Mouse (Mus musculus): ENCODE measurements around the gene Nceh1.

- TF ChIP-seq CTCF (IDR thresholded peaks at IDR 0.05 in 2 of 3, conservative IDR thresholded peaks at IDR 0.05 in 1 of 3; ENCODE audit: control insufficient read depth in 1 of 3, insufficient read depth in 1 of 3, low read depth in 2 of 3, low read length in 3 of 3, poor library complexity in 1 of 3, severe bottlenecking in 1 of 3) = no peak
- no peak for TF ChIP-seq GATA1 (IDR thresholded peaks at IDR 0.05; ENCODE audit: low read depth, low read length)
- no peak for TF ChIP-seq BHLHE40 (IDR thresholded peaks at IDR 0.05; ENCODE audit: borderline replicate concordance, low read depth, low read length)
- no peak for TF ChIP-seq EP300 (IDR thresholded peaks at IDR 0.05; ENCODE audit: low read depth in 1 of 2, low read length in 2 of 2)
- TF ChIP-seq POLR2A (IDR thresholded peaks at IDR 0.05; ENCODE audit: control insufficient read depth in 1 of 2, insufficient read depth in 1 of 2, low read depth in 1 of 2, low read length in 2 of 2, poor library complexity in 1 of 2) = no peak
- TF ChIP-seq RAD21 (IDR thresholded peaks at IDR 0.05; ENCODE audit: low read depth, low read length) = no peak
- TF ChIP-seq KAT2A (conservative IDR thresholded peaks at IDR 0.05; ENCODE audit: low read depth, low read length) = no peak
- TF ChIP-seq CHD1 (IDR thresholded peaks at IDR 0.05; ENCODE audit: low read depth, low read length) = no peak
- no peak for TF ChIP-seq UBTF (IDR thresholded peaks at IDR 0.05; ENCODE audit: borderline replicate concordance, insufficient read depth, low read depth, low read length)
- TF ChIP-seq MAX (IDR thresholded peaks at IDR 0.05; ENCODE audit: low read length) = no peak
- no peak for TF ChIP-seq TAL1 (IDR thresholded peaks at IDR 0.05; ENCODE audit: low read length)
Measured at GRCm38 (mm10) chr3:27285072-27285471, 102.3 kb downstream of the Nceh1 start.

Data from MEL (cell line).